Mouse (Mus musculus) thymus, postnatal 0 days (tissue): ENCODE data around the gene Sqstm1. TPM values are rescaled to one million over a fixed set of nuclear protein-coding genes. Genes with fewer than 3 reads are reported as not detected.

Experiments
- DNase-seq: peaks from one replicate; pipeline ENCODE4 v3.0.0-alpha.2; 2015; ENCODE audit warnings: low spot score
- polyA plus RNA-seq: library from polyadenylated mRNA; unstranded; fragments of >200 nt; fragmentation: Nextera tagmentation; extraction: Ambion mirVana; gene quantifications from 2 replicates; pipeline ENCODE4 v1.2.1, GENCODE M21; 2015

Gene Sqstm1
- polyA plus RNA-seq, 1 experiment from 2014 or later: 233 TPM

GRCm38 (mm10) chr11:50211322-50212059 is 864 bp upstream of the Sqstm1 start:
- DNase-seq: no peak

- DNase-seq: peak; percentile 95
Observed at GRCm38 (mm10) chr11:50210101-50210504, 524 bp downstream of the Sqstm1 start.

GRCm38 (mm10) chr11:50208039-50208438 is 2.6 kb downstream of the Sqstm1 start:
- DNase-seq: no peak

GRCm38 (mm10) chr11:50207344-50207743 is 3.3 kb downstream of the Sqstm1 start:
- DNase-seq: no peak

- no peak for DNase-seq
Observed at GRCm38 (mm10) chr11:50206037-50206436, 4.6 kb downstream of the Sqstm1 start.

- no peak for DNase-seq
Observed at GRCm38 (mm10) chr11:50205434-50205833, 5.2 kb downstream of the Sqstm1 start.

GRCm38 (mm10) chr11:50203302-50203827 is 7.3 kb downstream of the Sqstm1 start:
- DNase-seq: no peak

GRCm38 (mm10) chr11:50201590-50201989 is 9.0 kb downstream of the Sqstm1 start:
- DNase-seq: no peak

GRCm38 (mm10) chr11:50200613-50201012 is 10.0 kb downstream of the Sqstm1 start:
- no peak for DNase-seq

- no peak for DNase-seq
Observed at GRCm38 (mm10) chr11:50198916-50199315, 11.7 kb downstream of the Sqstm1 start.

GRCm38 (mm10) chr11:50198219-50198846 is 12.3 kb downstream of the Sqstm1 start:
- no peak for DNase-seq

- DNase-seq: no peak
Observed at GRCm38 (mm10) chr11:50197500-50197899, 13.1 kb downstream of the Sqstm1 start.

- no peak for DNase-seq
Observed at GRCm38 (mm10) chr11:50194793-50195192, 15.8 kb downstream of the Sqstm1 start.

GRCm38 (mm10) chr11:50194070-50194469 is 16.6 kb downstream of the Sqstm1 start:
- DNase-seq: no peak

GRCm38 (mm10) chr11:50192278-50192677 is 18.3 kb downstream of the Sqstm1 start:
- no peak for DNase-seq

- no peak for DNase-seq
Observed at GRCm38 (mm10) chr11:50190362-50190761, 20.3 kb downstream of the Sqstm1 start.

GRCm38 (mm10) chr11:50188682-50189081 is 21.9 kb downstream of the Sqstm1 start:
- DNase-seq: no peak

- no peak for DNase-seq
Observed at GRCm38 (mm10) chr11:50184788-50185187, 25.8 kb downstream of the Sqstm1 start.

- DNase-seq: no peak
Observed at GRCm38 (mm10) chr11:50182702-50183101, 27.9 kb downstream of the Sqstm1 start.

- DNase-seq: no peak
Observed at GRCm38 (mm10) chr11:50180478-50181231, 30.0 kb downstream of the Sqstm1 start.

GRCm38 (mm10) chr11:50178532-50179488 is 31.8 kb downstream of the Sqstm1 start:
- no peak for DNase-seq
